28 mouse cellular contexts compared by ENCODE assay signal in genomic region chr13:31076541-31076940, GRCm38 (mm10).
DNase-seq lines count a peak whose midpoint lies in the region; ATAC-seq and TF ChIP-seq lines count a peak whose summit lies in the region.
"Had no signal": no experiment of that assay in that cellular context is flagged by ENCODE, and none has a peak within 500 bp of the region (broad histone marks: within the 10 kb centered on the region; RNA-seq: fewer than 3 reads in every experiment).

No protein-coding gene starts in this region.

- no peak for ATAC-seq in embryonic facial prominence, embryonic 13.5 days (ENCODE audit: insufficient number of reproducible peaks, insufficient read depth, low FRiP score, low TSS enrichment, low read depth)
- ATAC-seq in lung, embryonic 14.5 days (ENCODE audit: insufficient read depth) = peak; percentile 62
- ATAC-seq in megakaryocyte, adult 5-6 weeks (ENCODE audit: poor library complexity, severe bottlenecking) = no peak
- ATAC-seq: forebrain, embryonic 16.5 days; inflammation-experienced regulatory T-cells, adult 6 months; midbrain, embryonic 15.5 days; Patski had no signal

- H3K36me3 ChIP-seq in embryonic facial prominence, embryonic 13.5 days = no peaks in the 10 kb centered on the region
- H3K36me3 ChIP-seq in embryonic facial prominence, embryonic 10.5 days (replicated peaks) = no peaks in the 10 kb centered on the region
- no peaks in the 10 kb centered on the region for H3K36me3 ChIP-seq in lung, embryonic 14.5 days (ENCODE audit: insufficient read depth)
- H3K36me3 ChIP-seq: forebrain, embryonic 10.5 days; hindbrain, embryonic 10.5 days; hindbrain, embryonic 15.5 days; liver, embryonic 15.5 days; midbrain, embryonic 10.5 days; midbrain, embryonic 15.5 days had no signal

- H3K4me1 ChIP-seq in embryonic facial prominence, embryonic 13.5 days = peaks cover 24% of the 10 kb centered on the region
- H3K4me1 ChIP-seq in embryonic facial prominence, embryonic 10.5 days = peaks cover 26% of the 10 kb centered on the region
- H3K4me1 ChIP-seq in lung, embryonic 14.5 days (ENCODE audit: insufficient read depth) = no peaks in the 10 kb centered on the region
- H3K4me1 ChIP-seq: hindbrain, embryonic 10.5 days; hindbrain, embryonic 15.5 days; liver, embryonic 15.5 days; midbrain, embryonic 10.5 days had no signal

- TF ChIP-seq CTCF in lung, embryonic 14.5 days (IDR thresholded peaks at IDR 0.05; ENCODE audit: low read depth) = peak; percentile 24

- H3K4me2 ChIP-seq in embryonic facial prominence, embryonic 13.5 days = peak overlapping the region; percentile 11; the same call in 1 of the 2 replicates
- no peak overlapping the region for H3K4me2 ChIP-seq in lung, embryonic 14.5 days
- H3K4me2 ChIP-seq: hindbrain, embryonic 15.5 days; liver, embryonic 15.5 days; midbrain, embryonic 15.5 days had no signal

- no peak overlapping the region for H3K27ac ChIP-seq in embryonic facial prominence, embryonic 13.5 days
- no peak overlapping the region for H3K27ac ChIP-seq in embryonic facial prominence, embryonic 10.5 days (replicated peaks)
- no peak overlapping the region for H3K27ac ChIP-seq in lung, embryonic 14.5 days (ENCODE audit: low read depth)
- H3K27ac ChIP-seq: forebrain, embryonic 10.5 days; hindbrain, embryonic 10.5 days; hindbrain, embryonic 15.5 days; liver, embryonic 15.5 days; midbrain, embryonic 10.5 days; midbrain, embryonic 15.5 days; stomach, postnatal 0 days had no signal

- no peak for DNase-seq in embryonic facial prominence, embryonic 10.5 days (ENCODE audit: low spot score)
- peak; percentile 69 for DNase-seq in lung, embryonic 14.5 days
- peak; percentile 39 for DNase-seq in lung, postnatal 14 days
- DNase-seq in adrenal gland, adult 18-20 months (ENCODE audit: low spot score in 2 of 2) = no peak
- no peak for DNase-seq in embryo, embryonic 9.5 days (ENCODE audit: extremely low spot score)
- DNase-seq: adrenal gland, postnatal 25 days; cerebellum, adult 8-10 months; gastrocnemius, postnatal 10 days; heart, postnatal 14 days; kidney, adult 11 months; kidney, postnatal 14 days; layer of hippocampus, adult 9-11 months; liver; right cerebral cortex, postnatal 4 days; thymus, adult 2 months; thymus, postnatal 36 days had no signal

- WGBS in embryonic facial prominence, embryonic 13.5 days = 43% methylated on average over 5 of the region's 5 CpGs
- WGBS in embryonic facial prominence, embryonic 10.5 days = 51% methylated on average over 5 of the region's 5 CpGs
- 46% methylated on average over 5 of the region's 5 CpGs for WGBS in lung, embryonic 14.5 days

- no peaks in the 10 kb centered on the region for H3K9me3 ChIP-seq in embryonic facial prominence, embryonic 13.5 days
- H3K9me3 ChIP-seq in embryonic facial prominence, embryonic 10.5 days = no peaks in the 10 kb centered on the region
- H3K9me3 ChIP-seq in lung, embryonic 14.5 days (ENCODE audit: low read depth, low read length) = no peaks in the 10 kb centered on the region
- H3K9me3 ChIP-seq: forebrain, embryonic 10.5 days; hindbrain, embryonic 10.5 days; hindbrain, embryonic 15.5 days; liver, embryonic 15.5 days; midbrain, embryonic 10.5 days; midbrain, embryonic 15.5 days had no signal

- H3K9ac ChIP-seq in embryonic facial prominence, embryonic 13.5 days = no peak overlapping the region
- H3K9ac ChIP-seq in lung, embryonic 14.5 days = no peak overlapping the region
- H3K9ac ChIP-seq: hindbrain, embryonic 15.5 days; liver, embryonic 15.5 days; midbrain, embryonic 15.5 days had no signal

- no peak overlapping the region for H3K4me3 ChIP-seq in embryonic facial prominence, embryonic 13.5 days
- no peak overlapping the region for H3K4me3 ChIP-seq in embryonic facial prominence, embryonic 10.5 days
- H3K4me3 ChIP-seq in lung, embryonic 14.5 days (ENCODE audit: low read depth, low read length) = no peak overlapping the region
- H3K4me3 ChIP-seq: forebrain, embryonic 10.5 days; hindbrain, embryonic 10.5 days; hindbrain, embryonic 15.5 days; liver, embryonic 15.5 days; midbrain, embryonic 10.5 days; midbrain, embryonic 15.5 days had no signal

- peaks cover 32% of the 10 kb centered on the region for H3K27me3 ChIP-seq in embryonic facial prominence, embryonic 13.5 days
- H3K27me3 ChIP-seq in embryonic facial prominence, embryonic 10.5 days (replicated peaks; ENCODE audit: low read depth, poor library complexity, severe bottlenecking) = peaks cover 40% of the 10 kb centered on the region
- H3K27me3 ChIP-seq in lung, embryonic 14.5 days (ENCODE audit: insufficient read depth, low read length) = peaks cover 11% of the 10 kb centered on the region

Comparison
In these comparisons a context has a peak if more than half of its experiments do, and no peak if none do; other contexts are left out.
1. DNase-seq: peak in lung, embryonic 14.5 days (single experiment) and lung, postnatal 14 days (single experiment); none in embryonic facial prominence, embryonic 10.5 days (single experiment), adrenal gland, adult 18-20 months (0 of 2) and embryo, embryonic 9.5 days (single experiment).